Mouse (Mus musculus) forebrain, embryonic 10.5 days (tissue): ENCODE measurements around the gene Taok3. TPM values are rescaled to one million over a fixed set of nuclear protein-coding genes. Genes with fewer than 3 reads are reported as not detected.

Experiments
- DNase-seq: peaks from one replicate; pipeline ENCODE4 v3.0.0-alpha.2; 2017; ENCODE audit warnings: low spot score; ENCODE audit errors: extremely low spot score
- H3K27ac ChIP-seq: fragments of 300-500 bp; sonication (generic); 2 replicates; pipeline ENCODE4 v1.5.1; 2016; ENCODE audit warnings: mild to moderate bottlenecking
- H3K27me3 ChIP-seq: fragments of 300-500 bp; sonication (generic); 2 replicates; pipeline ENCODE4 v1.6.1; 2016; ENCODE audit warnings: mild to moderate bottlenecking; ENCODE audit not compliant: poor library complexity, severe bottlenecking
- H3K36me3 ChIP-seq: fragments of 300-500 bp; sonication (generic); replicated peaks from 2 replicates; pipeline ENCODE4 v1.6.1; 2016; ENCODE audit warnings: mild to moderate bottlenecking, moderate library complexity
- H3K4me1 ChIP-seq: fragments of 300-500 bp; sonication (generic); 2 replicates; pipeline ENCODE4 v1.6.1; 2016
- H3K4me3 ChIP-seq: fragments of 300-500 bp; sonication (generic); 2 replicates; pipeline ENCODE4 v1.5.1; 2016; ENCODE audit warnings: mild to moderate bottlenecking, moderate library complexity
- H3K9me3 ChIP-seq: fragments of 300-500 bp; sonication (generic); 2 replicates; pipeline ENCODE4 v1.6.1; 2016; ENCODE audit warnings: mild to moderate bottlenecking, moderate library complexity
- WGBS: fragments of 180-500 bp; shearing (Covaris S2); methylation state at CpG from one replicate; pipeline ENCODE4 v1.1.7; 2016; 5-methylcytosine and 5-hydroxymethylcytosine counted together
- polyA plus RNA-seq: library from polyadenylated mRNA; unstranded; fragments of >200 nt; fragmentation: Nextera tagmentation; extraction: Ambion mirVana; gene quantifications from 2 replicates; pipeline ENCODE4 v1.2.1, GENCODE M21; 2016

Gene Taok3
- polyA plus RNA-seq, 1 experiment from 2014 or later = 9.3 TPM

DNA sequence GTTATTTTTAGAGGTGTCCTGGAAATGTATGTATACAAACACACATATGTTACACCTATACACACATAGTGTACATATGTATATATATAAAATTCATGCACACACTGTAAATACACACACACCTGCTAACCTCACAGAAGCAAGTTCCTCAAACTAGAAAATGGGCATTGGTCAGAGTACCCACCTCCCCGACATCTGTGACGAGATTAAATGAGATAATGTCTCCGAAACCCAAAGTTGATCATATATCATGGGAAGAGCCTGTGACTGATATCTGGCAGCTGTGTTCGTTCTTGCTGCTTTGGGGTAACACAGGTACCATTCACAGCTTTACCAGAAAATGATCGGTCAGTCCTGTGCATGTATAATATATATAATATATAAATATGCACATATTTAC is 16.6 kb downstream of the Taok3 start:
- H3K27me3 ChIP-seq = no peaks in the 10 kb centered on the region
- WGBS = 94% methylated on average over 5 of the region's 5 CpGs
- H3K36me3 ChIP-seq = no peaks in the 10 kb centered on the region
- H3K4me1 ChIP-seq = peaks cover 30% of the 10 kb centered on the region
- no peaks in the 10 kb centered on the region for H3K9me3 ChIP-seq
- no peak overlapping the region for H3K4me3 ChIP-seq
- no peak overlapping the region for H3K27ac ChIP-seq
- no peak for DNase-seq

DNA sequence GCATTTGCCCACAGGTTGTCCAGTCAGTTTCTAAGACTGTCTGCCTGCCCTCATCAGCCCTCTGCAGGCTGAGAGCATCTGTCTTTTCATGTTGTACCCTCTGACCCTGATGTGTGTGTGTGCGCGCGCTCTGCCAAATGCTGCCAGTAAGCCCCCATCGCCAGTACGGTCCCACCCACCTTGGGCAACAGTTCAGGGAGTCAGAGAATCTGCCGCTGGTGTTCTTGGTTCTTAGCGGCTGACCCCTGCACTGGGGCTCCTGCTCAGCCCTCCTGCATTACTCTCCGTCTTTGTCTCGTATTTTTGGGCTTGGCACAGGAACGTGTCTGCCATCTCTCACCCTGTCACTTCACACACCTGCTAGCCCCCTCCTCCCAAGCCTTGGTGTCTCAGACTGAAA is 17.1 kb downstream of the Taok3 start:
- 0 out of 2 replicates have a peak overlapping the region, but pooled peaks have one; percentile 4 for H3K27ac ChIP-seq
- no peaks in the 10 kb centered on the region for H3K36me3 ChIP-seq
- DNase-seq = no peak
- 83% methylated on average over 10 of the region's 10 CpGs for WGBS
- peaks cover 30% of the 10 kb centered on the region for H3K4me1 ChIP-seq
- H3K4me3 ChIP-seq = no peak overlapping the region
- no peaks in the 10 kb centered on the region for H3K9me3 ChIP-seq
- H3K27me3 ChIP-seq = no peaks in the 10 kb centered on the region

DNA sequence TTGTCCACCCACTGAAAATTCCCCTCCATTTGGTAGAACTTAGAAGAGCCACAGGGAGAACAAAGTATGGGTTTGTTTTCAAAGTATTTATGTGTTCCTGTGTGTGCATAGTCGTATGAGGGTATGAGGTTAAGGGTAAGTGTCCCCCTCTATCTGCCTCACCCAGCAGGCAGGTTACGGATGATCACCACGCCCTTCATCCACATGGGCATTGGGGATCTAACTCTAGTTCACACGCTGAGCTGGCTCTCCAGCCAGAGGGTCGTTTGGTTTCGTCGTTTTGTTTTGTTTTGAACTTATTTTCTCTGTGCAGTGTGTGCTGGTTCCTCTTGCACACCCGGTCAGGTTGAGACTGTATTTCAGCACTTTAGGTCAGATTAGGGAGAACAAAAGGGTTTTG is 17.7 kb downstream of the Taok3 start:
- Histone ChIP-seq H3K27ac (0 out of 2 replicates have a peak overlapping the region, but pooled peaks have one; percentile 4), H3K4me3 (no peak overlapping the region), H3K9me3 (no peaks in the 10 kb centered on the region), H3K27me3 (no peaks in the 10 kb centered on the region), H3K36me3 (no peaks in the 10 kb centered on the region), H3K4me1 (peaks cover 30% of the 10 kb centered on the region)
- 84% methylated on average over 8 of the region's 8 CpGs for WGBS
- no peak for DNase-seq

DNA sequence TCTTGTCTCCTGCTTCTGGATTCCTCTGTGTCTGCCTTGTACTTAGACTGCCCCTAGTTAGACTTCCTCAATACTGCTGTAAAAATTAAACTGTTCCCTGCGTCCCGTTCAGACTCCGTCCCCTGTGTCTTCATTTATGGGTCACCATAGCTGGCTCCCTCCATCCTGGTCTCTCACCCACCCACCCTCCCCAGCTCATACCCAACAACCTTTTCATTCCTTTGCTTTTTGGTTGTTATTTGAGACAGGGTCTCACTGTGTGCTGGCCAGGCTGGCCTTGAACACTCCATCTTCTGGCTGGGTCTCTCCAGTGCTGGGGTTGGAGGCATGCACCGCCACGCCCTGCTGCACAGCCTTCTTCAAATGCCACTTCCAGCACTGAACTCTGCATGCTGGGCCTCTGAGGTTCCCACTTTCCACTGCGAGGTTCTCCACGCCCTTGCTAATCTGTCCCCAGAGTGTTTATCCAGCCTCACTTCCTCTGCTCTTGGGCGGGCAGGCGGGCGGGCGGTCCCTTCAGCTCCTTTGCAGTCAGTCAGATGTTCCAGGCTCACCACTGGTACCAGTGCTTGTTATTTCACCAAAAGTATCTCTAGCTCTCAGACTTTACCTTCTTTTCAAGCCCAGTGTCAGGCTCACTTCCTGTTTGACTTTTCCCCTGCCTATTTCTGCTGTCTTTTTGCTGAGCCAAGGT is 18.5 kb downstream of the Taok3 start:
- no peaks in the 10 kb centered on the region for H3K36me3 ChIP-seq
- 82% methylated on average over 11 of the region's 11 CpGs for WGBS
- H3K4me1 ChIP-seq = peaks cover 30% of the 10 kb centered on the region
- no peaks in the 10 kb centered on the region for H3K27me3 ChIP-seq
- no peak for DNase-seq
- no peaks in the 10 kb centered on the region for H3K9me3 ChIP-seq
- H3K27ac ChIP-seq = no peak overlapping the region
- H3K4me3 ChIP-seq = no peak overlapping the region

- peaks cover 29% of the 10 kb centered on the region for H3K4me1 ChIP-seq
- 85% methylated on average over 8 of the region's 8 CpGs for WGBS
- H3K27ac ChIP-seq = no peak overlapping the region
- H3K36me3 ChIP-seq = no peaks in the 10 kb centered on the region
- no peaks in the 10 kb centered on the region for H3K27me3 ChIP-seq
- H3K4me3 ChIP-seq = no peak overlapping the region
- no peaks in the 10 kb centered on the region for H3K9me3 ChIP-seq
- DNase-seq = no peak
These were observed 19.9 kb downstream of the Taok3 start for GRCm38 (mm10) chr5:117139822-117140221.

DNA sequence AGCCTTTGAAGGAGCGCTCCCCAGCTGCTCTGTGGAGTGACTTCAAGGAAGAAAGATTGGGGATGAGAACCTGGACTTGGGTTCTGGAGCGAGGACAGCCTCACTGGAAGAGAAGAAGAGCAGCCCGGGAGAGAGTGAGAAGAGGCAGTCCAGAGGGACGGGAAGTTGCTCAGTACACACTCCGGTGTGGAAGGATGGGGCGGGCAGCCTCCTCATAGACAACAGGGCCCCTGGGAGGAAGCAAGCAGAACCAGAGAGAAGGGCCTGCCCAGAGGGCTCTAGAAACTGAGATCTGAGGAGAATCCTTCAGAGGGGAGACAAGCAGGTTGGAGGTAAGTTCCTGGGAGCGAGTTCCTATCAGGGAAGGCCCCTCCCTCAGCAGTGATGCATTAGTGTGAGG is 20.4 kb downstream of the Taok3 start:
- Histone ChIP-seq H3K27ac (peak overlapping the region; percentile 5; the same call in 1 of the 2 replicates), H3K4me3 (no peak overlapping the region), H3K9me3 (no peaks in the 10 kb centered on the region), H3K27me3 (no peaks in the 10 kb centered on the region), H3K36me3 (no peaks in the 10 kb centered on the region), H3K4me1 (peaks cover 28% of the 10 kb centered on the region)
- no peak for DNase-seq
- 76% methylated on average over 7 of the region's 7 CpGs for WGBS

- no peak overlapping the region for H3K4me3 ChIP-seq
- no peaks in the 10 kb centered on the region for H3K27me3 ChIP-seq
- DNase-seq = no peak
- no peaks in the 10 kb centered on the region for H3K36me3 ChIP-seq
- peaks cover 7% of the 10 kb centered on the region for H3K9me3 ChIP-seq
- no peak overlapping the region for H3K27ac ChIP-seq
- 69% methylated on average over 9 of the region's 9 CpGs for WGBS
- peaks cover 16% of the 10 kb centered on the region for H3K4me1 ChIP-seq
These were observed 23.8 kb downstream of the Taok3 start for GRCm38 (mm10) chr5:117143721-117144135.

GRCm38 (mm10) chr5:117146165-117146564 is 26.2 kb downstream of the Taok3 start:
- Histone ChIP-seq H3K4me1 (peaks cover 7% of the 10 kb centered on the region), H3K9me3 (peaks cover 7% of the 10 kb centered on the region), H3K27me3 (no peaks in the 10 kb centered on the region), H3K4me3 (no peak overlapping the region), H3K27ac (no peak overlapping the region), H3K36me3 (no peaks in the 10 kb centered on the region)
- no peak for DNase-seq

- peaks cover 7% of the 10 kb centered on the region for H3K9me3 ChIP-seq
- H3K27me3 ChIP-seq = no peaks in the 10 kb centered on the region
- DNase-seq = no peak
- no peak overlapping the region for H3K4me3 ChIP-seq
- no peak overlapping the region for H3K27ac ChIP-seq
- H3K4me1 ChIP-seq = peaks cover 7% of the 10 kb centered on the region
- WGBS = 93% methylated on average over 16 of the region's 16 CpGs
- no peaks in the 10 kb centered on the region for H3K36me3 ChIP-seq
These were observed 27.5 kb downstream of the Taok3 start for GRCm38 (mm10) chr5:117147187-117148095.

- Histone ChIP-seq H3K4me1 (peaks cover 5% of the 10 kb centered on the region; the same call in 1 of the 2 replicates), H3K4me3 (no peak overlapping the region), H3K9me3 (peaks cover 14% of the 10 kb centered on the region), H3K27me3 (no peaks in the 10 kb centered on the region), H3K27ac (no peak overlapping the region), H3K36me3 (no peaks in the 10 kb centered on the region)
- WGBS = 86% methylated on average over 16 of the region's 16 CpGs
- DNase-seq = no peak
These were observed 29.4 kb downstream of the Taok3 start for GRCm38 (mm10) chr5:117149054-117149942.

DNA sequence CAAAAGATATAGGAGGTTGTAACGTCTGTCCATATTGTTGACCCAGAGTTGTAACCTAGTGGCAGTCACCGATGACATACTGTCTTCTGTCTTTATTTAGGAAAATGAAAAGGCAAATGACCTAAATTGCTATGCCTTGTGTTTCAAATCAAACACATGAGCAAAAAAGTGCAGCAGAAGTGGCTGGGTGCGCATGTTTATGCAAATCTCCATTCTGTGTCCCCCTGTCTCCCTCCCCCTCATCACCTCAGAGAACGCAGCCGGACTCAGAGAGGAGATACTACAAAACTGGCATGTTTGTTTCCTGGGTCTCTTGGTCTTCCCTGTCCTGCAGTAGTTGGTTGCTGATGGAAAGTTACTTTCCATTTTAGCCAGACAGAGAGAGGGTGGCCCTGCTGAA is 30.1 kb downstream of the Taok3 start:
- H3K4me3 ChIP-seq = no peak overlapping the region
- WGBS = 90% methylated on average over 5 of the region's 5 CpGs
- DNase-seq = no peak
- no peaks in the 10 kb centered on the region for H3K27me3 ChIP-seq
- peaks cover 3% of the 10 kb centered on the region; the same call in 1 of the 2 replicates for H3K4me1 ChIP-seq
- peaks cover 14% of the 10 kb centered on the region for H3K9me3 ChIP-seq
- no peak overlapping the region for H3K27ac ChIP-seq
- no peaks in the 10 kb centered on the region for H3K36me3 ChIP-seq

- no peak for DNase-seq
- H3K36me3 ChIP-seq = no peaks in the 10 kb centered on the region
These were observed 33.0 kb downstream of the Taok3 start for GRCm38 (mm10) chr5:117152944-117153343.

More at GRCm38 (mm10) chr5:117152944-117153343, 33.0 kb downstream of the Taok3 start:
- Histone ChIP-seq H3K9me3 (peaks cover 6% of the 10 kb centered on the region), H3K27me3 (no peaks in the 10 kb centered on the region), H3K4me3 (no peak overlapping the region), H3K27ac (no peak overlapping the region), H3K4me1 (no peaks in the 10 kb centered on the region)
